Mouse (Mus musculus) gastrocnemius, adult 2 months (tissue): ENCODE data around the gene Nmnat3. TPM values are rescaled to one million over a fixed set of nuclear protein-coding genes. Genes with fewer than 3 reads are reported as not detected.
A peak's percentile ranks its signal among the peaks of the same experiment; 100 is the strongest.

Experiments used
- DNase-seq: peaks from one replicate; pipeline ENCODE4 v3.0.0; 2022
- H3K27ac ChIP-seq: fragments of 200-600 bp; 2 replicates; pipeline ENCODE4 v1.8.1; 2022; ENCODE audit warnings: mild to moderate bottlenecking
- H3K4me3 ChIP-seq: fragments of 200-600 bp; 2 replicates; pipeline ENCODE4 v1.8.1; 2022; ENCODE audit warnings: mild to moderate bottlenecking, moderate library complexity
- CTCF ChIP-seq: fragments of 200-600 bp; IDR thresholded peaks from 2 replicates; pipeline ENCODE4 v1.8.1; 2022; ENCODE audit warnings: antibody characterized with exemption, mild to moderate bottlenecking, moderate library complexity
- intact Hi-C: fragments of 180-260 bp; cut with DNase I; formaldehyde crosslinking; loops from one replicate; pipeline ENCODE4 v1.15.1; 2025
- total RNA-seq, 2 experiments: library from RNA; stranded (reverse); gene quantifications; 2 replicates each; pipeline ENCODE4 v1.2.3; 2021

Gene Nmnat3
- total RNA-seq, 2 experiments from 2014 or later: 12.0 to 12.5 TPM

DNA sequence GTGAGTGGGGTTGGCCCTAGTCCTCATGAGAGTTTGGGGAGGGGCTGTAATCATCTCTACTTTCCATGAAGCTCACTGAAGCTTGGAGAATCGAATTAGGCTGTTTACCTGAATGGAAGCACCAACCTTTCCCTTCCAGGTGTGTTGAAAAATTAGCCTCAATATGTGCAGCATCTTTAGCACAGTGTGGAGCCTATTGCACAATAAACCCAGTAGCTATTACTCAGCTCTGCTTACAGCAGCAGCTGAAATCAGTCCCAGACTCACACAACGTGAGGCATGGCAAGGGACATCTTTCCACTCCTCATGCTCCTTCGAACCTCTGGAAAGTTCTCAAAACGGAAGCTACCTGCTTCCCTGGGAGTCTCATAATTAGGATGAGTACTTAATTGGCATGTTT lies 59.0 kb downstream of the Nmnat3 start:
- no peak overlapping the region for H3K4me3 ChIP-seq
- DNase-seq: no peak
- intact Hi-C loops: no loop called here
- H3K27ac ChIP-seq: no peak overlapping the region
- no peak for TF ChIP-seq CTCF

- intact Hi-C loops: no loop called here
- TF ChIP-seq CTCF: no peak
- Histone ChIP-seq H3K4me3 (no peak overlapping the region), H3K27ac (no peak overlapping the region)
- DNase-seq: no peak
Measured at GRCm38 (mm10) chr9:98347021-98347420, 59.8 kb downstream of the Nmnat3 start.

DNA sequence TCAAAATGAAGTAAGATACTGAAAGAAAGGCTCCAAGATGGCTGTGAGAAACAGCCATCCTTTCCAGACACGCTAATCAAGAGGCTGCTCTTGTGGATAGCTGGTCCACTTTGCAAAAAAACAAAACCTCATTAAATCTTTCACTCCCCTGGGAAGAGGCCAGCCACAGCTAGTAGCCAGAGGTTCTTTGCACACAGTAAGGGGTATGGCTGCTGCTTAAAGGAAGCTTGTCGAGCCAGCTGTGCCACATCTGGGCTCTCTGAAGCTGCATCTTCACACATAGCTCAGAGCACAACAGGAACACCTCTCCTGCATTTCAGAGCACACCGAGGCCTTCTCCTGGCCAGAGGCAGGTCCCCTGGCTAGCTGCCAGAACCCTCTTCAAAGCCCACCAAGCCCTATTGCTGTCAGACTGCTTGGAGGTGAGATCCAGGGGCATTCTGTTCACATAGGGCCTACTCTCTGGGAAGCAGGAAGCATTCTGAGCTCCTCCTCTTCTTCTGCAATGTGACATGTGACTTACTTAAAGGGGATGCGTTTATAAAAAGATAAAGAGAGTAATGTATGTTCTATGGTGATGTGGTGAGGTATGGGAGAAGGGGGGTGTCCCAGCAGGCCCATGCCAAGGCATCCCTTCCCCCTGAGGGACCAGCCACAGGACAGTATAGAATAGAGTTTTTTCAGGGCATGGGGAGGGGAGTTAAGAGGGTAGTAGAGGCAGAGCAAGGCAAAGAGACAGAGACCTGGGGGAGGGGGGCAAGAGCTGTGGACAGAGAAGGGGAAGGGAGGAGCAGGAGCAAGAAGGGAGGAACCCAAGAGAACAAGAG lies 63.3 kb downstream of the Nmnat3 start:
- intact Hi-C loops: no loop called here
- no peak for TF ChIP-seq CTCF
- no peak overlapping the region for H3K4me3 ChIP-seq
- DNase-seq: no peak
- no peak overlapping the region for H3K27ac ChIP-seq

DNA sequence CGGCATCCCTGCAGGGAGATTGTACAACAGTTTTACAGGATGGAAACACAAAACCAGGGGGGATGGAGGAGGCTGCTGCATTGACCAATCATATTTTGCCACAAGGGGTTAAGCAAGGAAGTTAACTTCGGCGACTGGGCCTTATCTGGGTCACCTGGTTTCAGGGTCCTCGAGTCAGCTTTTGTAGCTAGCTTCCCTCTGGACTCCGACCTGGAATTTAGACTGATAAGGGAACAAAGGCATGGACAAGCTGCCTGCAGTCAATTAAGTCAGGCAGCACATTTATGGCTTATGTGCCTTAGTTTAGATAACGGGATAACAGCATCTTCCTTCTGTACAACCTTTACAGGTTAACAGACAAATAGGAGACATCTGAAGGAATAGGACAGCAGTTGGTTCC lies 65.1 kb downstream of the Nmnat3 start:
- intact Hi-C loops: no loop called here
- no peak overlapping the region for H3K4me3 ChIP-seq
- H3K27ac ChIP-seq: no peak overlapping the region
- no peak for TF ChIP-seq CTCF
- no peak for DNase-seq

DNA sequence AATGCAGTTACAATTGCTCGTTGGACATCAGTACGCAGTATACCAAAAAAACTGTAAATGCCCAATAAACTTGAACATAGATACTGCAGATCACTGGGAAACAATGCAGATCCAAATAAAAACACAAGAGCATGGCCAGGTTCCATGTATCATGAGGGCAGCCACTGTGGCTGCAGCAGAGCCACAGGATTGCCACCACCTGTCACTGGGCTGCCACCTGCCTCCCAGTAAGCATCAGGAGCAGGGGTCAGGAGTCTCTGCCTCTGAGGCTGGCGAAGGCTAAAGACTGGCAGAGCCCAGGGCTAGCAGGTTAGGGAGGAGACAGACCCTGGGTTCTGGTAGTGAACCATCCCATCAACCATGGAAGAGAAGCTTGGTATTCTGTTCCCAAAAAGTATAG lies 67.7 kb downstream of the Nmnat3 start:
- intact Hi-C loops: no loop called here
- no peak for TF ChIP-seq CTCF
- Histone ChIP-seq H3K27ac (no peak overlapping the region), H3K4me3 (no peak overlapping the region)
- DNase-seq: no peak

DNA sequence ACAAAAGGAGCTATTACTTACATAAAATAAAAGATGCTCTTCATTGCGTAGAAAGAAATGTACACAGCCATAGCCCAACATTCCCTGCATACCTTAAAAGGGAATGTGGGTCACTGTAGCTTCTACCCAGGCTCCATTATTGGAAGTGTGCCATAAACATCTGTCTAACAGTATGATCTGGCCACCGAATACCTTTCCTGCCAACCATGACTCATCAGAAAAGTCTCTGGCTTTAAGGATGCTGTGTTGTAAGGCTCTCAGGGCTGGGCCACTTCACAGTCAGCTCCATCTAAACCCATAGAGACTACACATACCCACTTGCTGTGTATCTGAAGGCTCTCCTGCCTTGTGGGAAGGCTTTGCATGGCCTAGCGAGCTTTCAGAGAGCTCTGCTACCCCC lies 73.8 kb downstream of the Nmnat3 start:
- intact Hi-C loops: no loop called here
- Histone ChIP-seq H3K27ac (no peak overlapping the region), H3K4me3 (no peak overlapping the region)
- no peak for TF ChIP-seq CTCF
- DNase-seq: no peak

DNA sequence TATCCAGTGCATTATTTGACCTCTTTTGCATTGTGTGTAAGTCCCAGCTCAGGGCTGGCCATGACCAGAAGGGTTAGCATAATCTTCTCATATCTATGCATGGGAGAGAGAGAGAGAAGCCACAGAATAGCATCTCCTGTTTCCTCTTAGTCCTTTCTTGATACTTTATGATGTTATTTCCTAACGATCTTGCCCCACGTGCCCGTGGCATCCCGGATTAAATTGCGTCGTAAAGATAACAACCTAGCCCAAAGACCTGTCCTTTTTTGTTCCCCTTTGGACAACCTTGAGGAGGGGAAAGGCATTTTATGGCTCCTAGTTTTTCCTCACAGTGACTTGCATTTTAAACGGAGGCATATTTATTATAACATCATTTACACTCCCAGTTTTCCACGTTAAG lies 78.8 kb downstream of the Nmnat3 start:
- H3K4me3 ChIP-seq: no peak overlapping the region
- H3K27ac ChIP-seq: no peak overlapping the region
- TF ChIP-seq CTCF: no peak
- DNase-seq: no peak
- intact Hi-C loops: no loop called here

DNA sequence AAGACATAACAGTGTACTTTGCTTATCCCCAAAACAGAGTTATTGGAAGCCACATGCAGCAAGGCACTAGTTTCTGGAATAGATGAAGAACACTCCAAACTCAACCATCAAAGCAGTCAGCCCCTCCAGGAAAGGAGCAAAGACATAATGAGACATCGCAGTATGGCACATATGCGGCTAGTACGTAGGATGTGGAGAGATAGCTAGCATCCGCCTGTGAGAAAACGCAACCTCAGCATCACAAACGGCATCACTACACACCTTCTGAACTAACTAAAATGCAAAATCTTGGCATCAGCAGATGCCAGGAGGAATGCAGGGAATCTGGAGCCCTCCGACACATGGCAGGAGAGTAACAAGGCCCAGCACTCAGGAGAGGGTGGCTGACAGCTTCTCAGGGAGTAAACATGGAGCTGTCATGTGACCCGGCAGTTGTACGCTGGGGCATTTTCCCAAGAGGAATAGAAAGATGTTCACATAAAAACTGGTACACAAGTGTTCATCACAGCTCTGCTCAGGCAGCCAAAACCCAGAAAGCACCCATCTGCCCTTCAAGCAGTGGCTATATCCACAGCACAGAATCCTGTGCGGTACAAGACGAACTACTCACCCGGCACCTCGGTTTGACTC lies 80.2 kb downstream of the Nmnat3 start:
- no peak overlapping the region for H3K4me3 ChIP-seq
- DNase-seq: no peak
- no peak for TF ChIP-seq CTCF
- no peak overlapping the region for H3K27ac ChIP-seq
- intact Hi-C loops: no loop called here

DNA sequence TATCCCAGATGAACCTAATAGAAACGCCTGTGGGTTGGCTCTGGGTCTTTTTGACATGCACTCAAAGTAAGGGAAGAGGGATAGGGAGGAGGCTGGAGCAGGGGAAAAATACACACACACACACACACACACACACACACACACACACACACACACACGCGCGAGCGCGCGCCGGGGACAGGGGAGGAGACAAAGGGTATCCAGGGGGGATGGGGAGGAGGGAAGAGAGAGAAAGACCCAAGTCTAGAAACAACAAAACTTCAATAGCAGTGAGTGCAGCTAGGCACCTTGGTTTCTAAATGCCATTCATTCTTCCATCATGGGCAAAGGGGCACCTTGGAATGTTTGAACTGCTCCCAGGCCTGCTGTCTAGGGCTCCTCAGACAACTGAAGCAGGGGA lies 82.5 kb downstream of the Nmnat3 start:
- TF ChIP-seq CTCF: no peak
- intact Hi-C loops: no loop called here
- DNase-seq: no peak
- Histone ChIP-seq H3K4me3 (no peak overlapping the region), H3K27ac (no peak overlapping the region)

DNA sequence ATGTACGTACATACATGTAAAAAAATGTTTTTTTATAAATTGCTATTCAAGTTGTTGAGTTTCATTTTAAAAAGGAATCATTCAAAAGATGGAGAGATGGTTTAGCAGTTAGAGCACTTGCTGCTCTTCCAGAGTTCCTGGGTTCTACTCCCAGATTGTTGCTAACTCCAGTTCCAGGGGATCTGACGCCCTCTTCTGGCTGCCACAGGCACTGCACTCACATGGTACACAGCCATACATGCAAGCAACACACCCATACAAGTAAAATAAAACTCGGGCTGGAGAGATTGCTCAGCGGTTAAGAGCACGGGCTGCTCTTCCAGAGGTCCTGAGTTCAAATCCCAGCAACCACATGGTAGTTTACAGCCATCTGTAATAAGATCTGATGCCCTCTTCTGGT lies 86.1 kb downstream of the Nmnat3 start:
- DNase-seq: no peak
- intact Hi-C loops: no loop called here
- Histone ChIP-seq H3K4me3 (no peak overlapping the region), H3K27ac (no peak overlapping the region)
- peak; percentile 33 for TF ChIP-seq CTCF

- intact Hi-C loops: no loop called here
- Histone ChIP-seq H3K4me3 (no peak overlapping the region), H3K27ac (no peak overlapping the region)
- no peak for TF ChIP-seq CTCF
- DNase-seq: no peak
Measured at GRCm38 (mm10) chr9:98374897-98375296, 87.7 kb downstream of the Nmnat3 start.

DNA sequence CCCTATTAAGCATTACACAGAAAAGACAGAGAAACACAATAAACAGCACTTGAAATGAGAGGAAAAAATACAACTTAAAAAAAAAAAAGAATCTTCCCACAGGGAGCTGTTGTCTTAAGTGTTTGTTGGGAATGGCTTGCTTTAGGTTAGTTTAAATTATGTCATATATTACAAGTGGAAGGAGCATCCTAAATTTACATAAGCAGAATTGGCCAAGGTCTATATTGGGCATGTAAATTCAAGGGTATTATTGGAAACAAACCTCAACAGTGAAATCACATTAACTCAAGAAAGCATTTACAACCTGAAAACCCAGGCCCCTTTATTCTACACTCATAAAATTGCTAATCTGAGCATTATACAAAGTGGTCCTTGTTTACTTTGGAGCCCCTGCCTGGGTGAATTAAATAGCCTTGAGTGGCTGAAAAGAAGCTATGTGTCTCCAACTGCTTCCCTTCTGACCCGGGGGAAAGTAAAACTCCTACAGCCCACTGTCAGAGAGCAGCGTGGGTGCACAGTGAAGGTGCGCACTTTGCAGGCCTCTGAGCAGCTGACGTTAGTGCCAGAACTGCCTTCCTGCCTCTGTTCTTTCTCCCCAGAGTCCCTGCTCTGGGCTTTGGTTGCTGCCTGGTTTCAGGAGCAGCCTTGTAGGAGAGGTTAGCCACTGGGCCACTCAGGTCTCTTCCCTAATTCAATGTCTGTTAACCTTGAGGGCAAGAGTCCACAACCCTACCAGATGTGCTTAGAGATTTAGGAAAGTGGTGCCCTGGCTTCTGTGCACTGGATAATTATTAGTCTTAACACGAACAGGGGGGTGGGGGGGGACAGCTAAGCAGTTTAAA lies 88.3 kb downstream of the Nmnat3 start:
- Histone ChIP-seq H3K27ac (no peak overlapping the region), H3K4me3 (no peak overlapping the region)
- no peak for DNase-seq
- intact Hi-C loops: no loop called here
- TF ChIP-seq CTCF: no peak

DNA sequence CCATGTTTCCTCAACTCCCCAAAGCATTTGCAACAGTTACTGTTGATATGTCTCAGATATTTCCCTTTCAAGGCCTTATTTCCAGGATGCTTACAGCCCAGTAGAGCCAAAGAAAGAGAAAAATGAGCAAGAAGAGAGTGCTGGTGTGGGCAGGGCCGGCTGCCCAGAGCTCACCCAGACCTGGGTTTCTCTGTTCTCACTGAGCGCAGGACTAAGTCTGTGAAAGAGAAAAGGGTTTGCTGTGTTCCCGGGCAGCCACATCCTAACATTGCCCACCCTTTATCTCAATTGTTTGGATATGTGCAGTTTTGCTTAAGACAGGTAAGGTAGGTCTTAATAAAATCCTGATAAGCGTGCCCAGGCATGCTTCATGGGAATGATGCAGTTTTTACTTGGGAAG lies 92.5 kb downstream of the Nmnat3 start:
- Histone ChIP-seq H3K27ac (no peak overlapping the region), H3K4me3 (no peak overlapping the region)
- TF ChIP-seq CTCF: no peak
- intact Hi-C loops: no loop called here
- no peak for DNase-seq
